Mouse (Mus musculus) midbrain, postnatal 0 days (tissue): ENCODE results near the gene Cip2a. TPM values are rescaled to one million over a fixed set of nuclear protein-coding genes. Genes with fewer than 3 reads are reported as not detected.
A peak's percentile ranks its signal among the peaks of the same experiment; 100 is the strongest.

ENCODE experiments used
- ATAC-seq: fragments of 200-750 bp; cut with Nextera tagmentation; 2 replicates; pipeline ENCODE4 v1.8.0; 2017; ENCODE audit warnings: moderate number of reproducible peaks, mild to moderate bottlenecking, moderate TSS enrichment, moderate library complexity; ENCODE audit not compliant: low FRiP score
- DNase-seq: peaks from one replicate; pipeline ENCODE4 v3.0.0-alpha.2; 2015; ENCODE audit warnings: low spot score
- H3K27ac ChIP-seq: fragments of 300-500 bp; sonication (generic); 2 replicates; pipeline ENCODE4 v1.5.1; 2014; ENCODE audit warnings: low read depth, mild to moderate bottlenecking, low read length, mixed read lengths
- H3K27me3 ChIP-seq: fragments of 300-500 bp; sonication (generic); 2 replicates; pipeline ENCODE4 v1.6.1; 2014; ENCODE audit warnings: low read length, control low read depth, mixed read lengths; ENCODE audit not compliant: insufficient read depth
- H3K36me3 ChIP-seq: fragments of 300-500 bp; sonication (generic); 2 replicates; pipeline ENCODE4 v1.6.1; 2014; ENCODE audit warnings: low read length, control low read depth, mixed read lengths; ENCODE audit not compliant: insufficient read depth
- H3K4me1 ChIP-seq: fragments of 300-500 bp; sonication (generic); 2 replicates; pipeline ENCODE4 v1.6.1; 2014; ENCODE audit warnings: mild to moderate bottlenecking, control low read depth, antibody characterized with exemption, low read length, mixed read lengths; ENCODE audit not compliant: insufficient read depth
- H3K4me2 ChIP-seq: fragments of 300-500 bp; sonication (generic); 2 replicates; pipeline ENCODE4 v1.6.1; 2014; ENCODE audit warnings: low read depth, mild to moderate bottlenecking, low read length, mixed read lengths; ENCODE audit not compliant: poor library complexity, severe bottlenecking
- H3K4me3 ChIP-seq: fragments of 300-500 bp; sonication (generic); 2 replicates; pipeline ENCODE4 v1.5.1; 2014; ENCODE audit warnings: low read depth, mild to moderate bottlenecking, low read length, moderate library complexity
- H3K9ac ChIP-seq: fragments of 300-500 bp; sonication (generic); replicated peaks from 2 replicates; pipeline ENCODE4 v1.6.1; 2014; ENCODE audit warnings: mild to moderate bottlenecking, low read length, moderate library complexity, mixed read lengths; ENCODE audit not compliant: poor library complexity, severe bottlenecking
- H3K9me3 ChIP-seq: fragments of 300-500 bp; sonication (generic); 2 replicates; pipeline ENCODE4 v1.6.1; 2016; ENCODE audit warnings: low read length, control low read depth
- CTCF ChIP-seq: IDR thresholded peaks from 2 replicates; pipeline ENCODE4 v1.5.1; 2016; ENCODE audit warnings: antibody characterized with exemption, mild to moderate bottlenecking
- WGBS: fragments of 180-500 bp; shearing (Covaris S2); extraction: QIAGEN DNeasy Blood & Tissue Kit; methylation state at CpG from one replicate; pipeline ENCODE4 v1.1.7; 2014; 5-methylcytosine and 5-hydroxymethylcytosine counted together
- polyA plus RNA-seq: library from polyadenylated mRNA; unstranded; fragments of >200 nt; fragmentation: Nextera tagmentation; extraction: Ambion mirVana; gene quantifications from 2 replicates; pipeline ENCODE4 v1.2.1, GENCODE M21; 2015
- total RNA-seq: library from RNA; depleted of rRNA; stranded (reverse); fragments of >200 nt; gene quantifications from 2 replicates; pipeline ENCODE4 v1.2.3, GENCODE M21; 2014

Cip2a gene
- total and polyA plus RNA-seq, 2 experiments from 2014 or later, result 2.5 to 6.0 TPM

GRCm38 (mm10) chr16:48992437-48993230 is 1.4 kb upstream of the Cip2a start:
- peak overlapping the region; percentile 68 for H3K4me3 ChIP-seq
- WGBS, result 19% methylated on average over 10 of the region's 10 CpGs
- no peaks in the 10 kb centered on the region for H3K4me1 ChIP-seq
- peak overlapping the region; percentile 89 for H3K27ac ChIP-seq
- peak overlapping the region; percentile 90 for H3K9ac ChIP-seq
- DNase-seq, result peak; percentile 18
- H3K27me3 ChIP-seq, result no peaks in the 10 kb centered on the region
- H3K9me3 ChIP-seq, result no peaks in the 10 kb centered on the region
- no peak for TF ChIP-seq CTCF
- H3K4me2 ChIP-seq, result peak overlapping the region; percentile 57
- ATAC-seq, result no peak
- no peaks in the 10 kb centered on the region for H3K36me3 ChIP-seq

- peak overlapping the region; percentile 89 for H3K27ac ChIP-seq
- no peak for TF ChIP-seq CTCF
- H3K9ac ChIP-seq, result peak overlapping the region; percentile 90
- under 1% methylated on average over 9 of the region's 9 CpGs for WGBS
- ATAC-seq (no peak), DNase-seq (no peak)
- H3K9me3 ChIP-seq, result no peaks in the 10 kb centered on the region
- no peaks in the 10 kb centered on the region for H3K36me3 ChIP-seq
- H3K4me2 ChIP-seq, result peak overlapping the region; percentile 57
- peak overlapping the region; percentile 68 for H3K4me3 ChIP-seq
- no peaks in the 10 kb centered on the region for H3K27me3 ChIP-seq
- no peaks in the 10 kb centered on the region for H3K4me1 ChIP-seq
Measured at GRCm38 (mm10) chr16:48993231-48993558, 790 bp upstream of the Cip2a start.

GRCm38 (mm10) chr16:48994343-48994693 is 333 bp downstream of the Cip2a start:
- H3K9me3 ChIP-seq, result no peaks in the 10 kb centered on the region
- DNase-seq (no peak), ATAC-seq (no peak; the same call in 1 of the 2 replicates)
- no peaks in the 10 kb centered on the region for H3K36me3 ChIP-seq
- H3K4me2 ChIP-seq, result peak overlapping the region; percentile 93
- under 1% methylated on average over 17 of the region's 18 CpGs for WGBS
- TF ChIP-seq CTCF, result no peak
- H3K9ac ChIP-seq, result peak overlapping the region; percentile 46; the same call in 1 of the 2 replicates
- no peaks in the 10 kb centered on the region for H3K27me3 ChIP-seq
- no peak overlapping the region for H3K27ac ChIP-seq
- no peaks in the 10 kb centered on the region for H3K4me1 ChIP-seq
- peak overlapping the region; percentile 68 for H3K4me3 ChIP-seq

GRCm38 (mm10) chr16:49004151-49004550 is 10.2 kb downstream of the Cip2a start:
- Histone ChIP-seq H3K9ac (no peak overlapping the region), H3K4me2 (no peak overlapping the region), H3K4me1 (no peaks in the 10 kb centered on the region), H3K27me3 (no peaks in the 10 kb centered on the region), H3K36me3 (no peaks in the 10 kb centered on the region), H3K27ac (no peak overlapping the region), H3K9me3 (no peaks in the 10 kb centered on the region), H3K4me3 (no peak overlapping the region)
- ATAC-seq (no peak), DNase-seq (no peak)
- 93% methylated on average over 5 of the region's 5 CpGs for WGBS
- no peak for TF ChIP-seq CTCF

- TF ChIP-seq CTCF, result peak; percentile 73
- Histone ChIP-seq H3K4me2 (no peak overlapping the region), H3K4me3 (no peak overlapping the region), H3K9me3 (no peaks in the 10 kb centered on the region), H3K27ac (no peak overlapping the region), H3K27me3 (no peaks in the 10 kb centered on the region), H3K9ac (no peak overlapping the region), H3K4me1 (no peaks in the 10 kb centered on the region), H3K36me3 (0 out of 2 replicates have a peak, but pooled peaks cover 2% of the 10 kb centered on the region)
- DNase-seq (peak; percentile 82), ATAC-seq (no peak)
- WGBS, result 63% methylated on average over 5 of the region's 5 CpGs
Measured at GRCm38 (mm10) chr16:49016620-49017332, 22.8 kb downstream of the Cip2a start.

- peak; percentile 36 for DNase-seq
- WGBS, result 78% methylated on average over 4 of the region's 4 CpGs
- no peak overlapping the region for H3K4me2 ChIP-seq
- H3K27ac ChIP-seq, result no peak overlapping the region
- no peak for ATAC-seq
- no peak overlapping the region for H3K9ac ChIP-seq
- TF ChIP-seq CTCF, result no peak
- no peak overlapping the region for H3K4me3 ChIP-seq
- H3K36me3 ChIP-seq, result no peaks in the 10 kb centered on the region
- H3K9me3 ChIP-seq, result no peaks in the 10 kb centered on the region
- H3K4me1 ChIP-seq, result no peaks in the 10 kb centered on the region
- no peaks in the 10 kb centered on the region for H3K27me3 ChIP-seq
Measured at GRCm38 (mm10) chr16:49035852-49036251, 41.9 kb downstream of the Cip2a start.
